ENCODE assay signal across 21 mouse cellular contexts in genomic region chr11:36081399-36082053, GRCm38 (mm10).
DNase-seq lines count a peak whose midpoint lies in the region; ATAC-seq lines count a peak whose summit lies in the region.
"Had no signal": no experiment of that assay in that cellular context is flagged by ENCODE, and none has a peak within 500 bp of the region (broad histone marks: within the 10 kb centered on the region; RNA-seq: fewer than 3 reads in every experiment).

No protein-coding gene starts in this region.

- ATAC-seq in forebrain, embryonic 11.5 days (replicated peaks; ENCODE audit: low FRiP score) = peak; percentile 51; the same call in 1 of the 2 replicates
- ATAC-seq in forebrain, embryonic 15.5 days (replicated peaks) = no peak
- ATAC-seq in midbrain, embryonic 11.5 days (ENCODE audit: low FRiP score) = peak; percentile 65; the same call in 1 of the 2 replicates
- 0 out of 2 replicates have a peak, but pooled peaks have one; percentile 46 for ATAC-seq in hindbrain, embryonic 15.5 days (ENCODE audit: low FRiP score, low read depth)
- peak; percentile 44 for ATAC-seq in midbrain, embryonic 16.5 days
- ATAC-seq: activated CD4-positive, CD25-positive, alpha-beta regulatory T cell, adult 4 months had no signal

- no peaks in the 10 kb centered on the region for H3K36me3 ChIP-seq in forebrain, embryonic 11.5 days (ENCODE audit: control insufficient read depth, insufficient read depth, low read length)
- no peaks in the 10 kb centered on the region for H3K36me3 ChIP-seq in forebrain, embryonic 15.5 days
- no peaks in the 10 kb centered on the region for H3K36me3 ChIP-seq in midbrain, embryonic 11.5 days (ENCODE audit: control insufficient read depth, insufficient read depth, low read length)
- no peaks in the 10 kb centered on the region for H3K36me3 ChIP-seq in midbrain, embryonic 10.5 days
- H3K36me3 ChIP-seq in hindbrain, embryonic 15.5 days = no peaks in the 10 kb centered on the region
- H3K36me3 ChIP-seq in midbrain, embryonic 16.5 days (ENCODE audit: control insufficient read depth, insufficient read depth, low read length) = peaks cover 3% of the 10 kb centered on the region
- H3K36me3 ChIP-seq: G1E; heart, embryonic 12.5 days had no signal

- H3K9me3 ChIP-seq in forebrain, embryonic 11.5 days (ENCODE audit: control insufficient read depth, low read length) = no peaks in the 10 kb centered on the region
- H3K9me3 ChIP-seq in forebrain, embryonic 15.5 days = no peaks in the 10 kb centered on the region
- no peaks in the 10 kb centered on the region for H3K9me3 ChIP-seq in midbrain, embryonic 11.5 days (ENCODE audit: control insufficient read depth, low read length)
- H3K9me3 ChIP-seq in midbrain, embryonic 10.5 days (replicated peaks) = no peaks in the 10 kb centered on the region
- H3K9me3 ChIP-seq in hindbrain, embryonic 15.5 days = no peaks in the 10 kb centered on the region
- no peaks in the 10 kb centered on the region for H3K9me3 ChIP-seq in midbrain, embryonic 16.5 days (replicated peaks; ENCODE audit: control insufficient read depth, low read length, poor library complexity, severe bottlenecking)
- H3K9me3 ChIP-seq: heart, embryonic 12.5 days had no signal

- no peaks in the 10 kb centered on the region for H3K27me3 ChIP-seq in forebrain, embryonic 11.5 days (ENCODE audit: control insufficient read depth, insufficient read depth, low read length)
- H3K27me3 ChIP-seq in forebrain, embryonic 15.5 days = no peaks in the 10 kb centered on the region
- H3K27me3 ChIP-seq in midbrain, embryonic 11.5 days (ENCODE audit: control insufficient read depth, insufficient read depth, low read length) = no peaks in the 10 kb centered on the region; the same call in 1 of the 2 replicates
- peaks cover 76% of the 10 kb centered on the region for H3K27me3 ChIP-seq in midbrain, embryonic 10.5 days (ENCODE audit: low read depth, poor library complexity, severe bottlenecking)
- no peaks in the 10 kb centered on the region for H3K27me3 ChIP-seq in hindbrain, embryonic 15.5 days
- H3K27me3 ChIP-seq in midbrain, embryonic 16.5 days (ENCODE audit: control insufficient read depth, insufficient read depth, low read depth, low read length) = no peaks in the 10 kb centered on the region

- H3K9ac ChIP-seq in forebrain, embryonic 11.5 days (ENCODE audit: low read length) = no peak overlapping the region
- H3K9ac ChIP-seq in forebrain, embryonic 15.5 days (replicated peaks) = no peak overlapping the region
- H3K9ac ChIP-seq in midbrain, embryonic 11.5 days (ENCODE audit: low read length) = no peak overlapping the region
- no peak overlapping the region for H3K9ac ChIP-seq in hindbrain, embryonic 15.5 days
- no peak overlapping the region for H3K9ac ChIP-seq in midbrain, embryonic 16.5 days (ENCODE audit: low read depth, low read length)
- H3K9ac ChIP-seq: heart, embryonic 12.5 days; liver, embryonic 14.5 days had no signal

- H3K27ac ChIP-seq in forebrain, embryonic 11.5 days (ENCODE audit: low read depth, low read length) = no peak overlapping the region
- no peak overlapping the region for H3K27ac ChIP-seq in forebrain, embryonic 15.5 days (replicated peaks)
- H3K27ac ChIP-seq in midbrain, embryonic 11.5 days (ENCODE audit: low read depth, low read length) = no peak overlapping the region
- no peak overlapping the region for H3K27ac ChIP-seq in midbrain, embryonic 10.5 days (replicated peaks)
- H3K27ac ChIP-seq in hindbrain, embryonic 15.5 days (replicated peaks) = 0 out of 2 replicates have a peak overlapping the region, but pooled peaks have one; percentile 26
- peak overlapping the region; percentile 34; the same call in 1 of the 2 replicates for H3K27ac ChIP-seq in midbrain, embryonic 16.5 days (ENCODE audit: low read length)
- H3K27ac ChIP-seq: liver, embryonic 14.5 days had no signal

- no peak for DNase-seq in forebrain, embryonic 11.5 days (ENCODE audit: low spot score)
- no peak for DNase-seq in midbrain, embryonic 11.5 days (ENCODE audit: low spot score, missing footprints)
- DNase-seq in midbrain, embryonic 10.5 days (ENCODE audit: low spot score) = no peak
- no peak for DNase-seq in heart, postnatal 4 days
- no peak for DNase-seq in left cerebral cortex, adult 9 months (ENCODE audit: low spot score in 2 of 2)
- DNase-seq: adrenal gland, postnatal 10 days; cerebellum, adult 11 months; cerebellum, postnatal 10 days; gastrocnemius, postnatal 10 days; heart, adult 11 months; heart, postnatal 14 days; kidney, postnatal 36 days; thymus, adult 2 months had no signal

- H3K4me2 ChIP-seq in forebrain, embryonic 11.5 days (ENCODE audit: low read depth, low read length, severe bottlenecking) = no peak overlapping the region
- no peak overlapping the region for H3K4me2 ChIP-seq in forebrain, embryonic 15.5 days (replicated peaks)
- no peak overlapping the region for H3K4me2 ChIP-seq in midbrain, embryonic 11.5 days
- H3K4me2 ChIP-seq in hindbrain, embryonic 15.5 days = no peak overlapping the region
- no peak overlapping the region for H3K4me2 ChIP-seq in midbrain, embryonic 16.5 days (ENCODE audit: low read length)
- H3K4me2 ChIP-seq: heart, embryonic 12.5 days had no signal

- no peak overlapping the region for H3K4me3 ChIP-seq in forebrain, embryonic 11.5 days (ENCODE audit: low read depth, low read length)
- H3K4me3 ChIP-seq in forebrain, embryonic 15.5 days = no peak overlapping the region
- H3K4me3 ChIP-seq in midbrain, embryonic 11.5 days (ENCODE audit: low read depth, low read length) = no peak overlapping the region
- H3K4me3 ChIP-seq in midbrain, embryonic 10.5 days = no peak overlapping the region
- H3K4me3 ChIP-seq in hindbrain, embryonic 15.5 days = no peak overlapping the region
- H3K4me3 ChIP-seq in midbrain, embryonic 16.5 days (ENCODE audit: low read depth, low read length) = no peak overlapping the region
- H3K4me3 ChIP-seq: erythroblast, embryonic 14.5 days; heart, embryonic 12.5 days had no signal

- WGBS in forebrain, embryonic 11.5 days = 59% methylated on average over 10 of the region's 10 CpGs
- 56% methylated on average over 10 of the region's 10 CpGs for WGBS in forebrain, embryonic 15.5 days
- 55% methylated on average over 10 of the region's 10 CpGs for WGBS in midbrain, embryonic 11.5 days
- 60% methylated on average over 10 of the region's 10 CpGs for WGBS in midbrain, embryonic 10.5 days
- 51% methylated on average over 10 of the region's 10 CpGs for WGBS in hindbrain, embryonic 15.5 days
- WGBS in midbrain, embryonic 16.5 days = 57% methylated on average over 10 of the region's 10 CpGs

- peaks cover 6% of the 10 kb centered on the region; the same call in 1 of the 2 replicates for H3K4me1 ChIP-seq in forebrain, embryonic 11.5 days (replicated peaks; ENCODE audit: control insufficient read depth, insufficient read depth, low read length)
- peaks cover 27% of the 10 kb centered on the region for H3K4me1 ChIP-seq in forebrain, embryonic 15.5 days
- H3K4me1 ChIP-seq in midbrain, embryonic 11.5 days (ENCODE audit: control insufficient read depth, insufficient read depth, low read length) = peaks cover 5% of the 10 kb centered on the region; the same call in 1 of the 2 replicates
- H3K4me1 ChIP-seq in midbrain, embryonic 10.5 days = peaks cover 30% of the 10 kb centered on the region
- peaks cover 28% of the 10 kb centered on the region for H3K4me1 ChIP-seq in hindbrain, embryonic 15.5 days (replicated peaks)
- peaks cover 19% of the 10 kb centered on the region for H3K4me1 ChIP-seq in midbrain, embryonic 16.5 days (ENCODE audit: control insufficient read depth, insufficient read depth, low read length)
- H3K4me1 ChIP-seq: heart, embryonic 12.5 days had no signal

Comparison
In these comparisons a context has a peak if more than half of its experiments do, and no peak if none do; other contexts are left out.
1. H3K27ac ChIP-seq: peak in hindbrain, embryonic 15.5 days (single experiment) and midbrain, embryonic 16.5 days (single experiment); none in forebrain, embryonic 11.5 days (single experiment), forebrain, embryonic 15.5 days (single experiment), midbrain, embryonic 11.5 days (single experiment) and midbrain, embryonic 10.5 days (single experiment).